Mouse (Mus musculus) forebrain, embryonic 14.5 days (tissue): ENCODE results near the gene Ap3m1. TPM values are rescaled to one million over a fixed set of nuclear protein-coding genes. Genes with fewer than 3 reads are reported as not detected.
"Not testable (repeated sequence)": the region's sequence is repeated elsewhere in the genome, so short reads cannot be mapped to it uniquely, and the experiment has no call there.

ENCODE experiments used
- ATAC-seq: fragments of 200-750 bp; cut with Nextera tagmentation; 2 replicates; pipeline ENCODE4 v1.8.0; 2017; ENCODE audit warnings: mild to moderate bottlenecking, moderate library complexity
- DNase-seq: peaks from one replicate; pipeline ENCODE4 v3.0.0-alpha.2; 2015; ENCODE audit warnings: low spot score
- H3K27ac ChIP-seq: fragments of 300-500 bp; sonication (generic); 2 replicates; pipeline ENCODE4 v1.5.1; 2014; ENCODE audit warnings: low read depth, mild to moderate bottlenecking, control low read depth, low read length, moderate library complexity
- H3K27me3 ChIP-seq: fragments of 300-500 bp; sonication (generic); replicated peaks from 2 replicates; pipeline ENCODE4 v1.6.1; 2014; ENCODE audit warnings: low read length, control low read depth, mixed read lengths; ENCODE audit not compliant: control insufficient read depth, insufficient read depth
- H3K36me3 ChIP-seq: fragments of 300-500 bp; sonication (generic); 2 replicates; pipeline ENCODE4 v1.6.1; 2014; ENCODE audit warnings: low read length, control low read depth; ENCODE audit not compliant: control insufficient read depth, insufficient read depth
- H3K4me1 ChIP-seq: fragments of 300-500 bp; sonication (generic); 2 replicates; pipeline ENCODE4 v1.6.1; 2014; ENCODE audit warnings: antibody characterized with exemption, low read length, control low read depth; ENCODE audit not compliant: control insufficient read depth, insufficient read depth
- H3K4me2 ChIP-seq: fragments of 300-500 bp; sonication (generic); 2 replicates; pipeline ENCODE4 v1.6.1; 2014; ENCODE audit warnings: mild to moderate bottlenecking, control low read depth, low read length
- H3K4me3 ChIP-seq: fragments of 300-500 bp; sonication (generic); 2 replicates; pipeline ENCODE4 v1.5.1; 2014; ENCODE audit warnings: low read depth, low read length, control low read depth
- H3K9ac ChIP-seq: fragments of 300-500 bp; sonication (generic); 2 replicates; pipeline ENCODE4 v1.6.1; 2014; ENCODE audit warnings: mild to moderate bottlenecking, low read length, control low read depth, moderate library complexity
- H3K9me3 ChIP-seq: fragments of 300-500 bp; sonication (generic); replicated peaks from 2 replicates; pipeline ENCODE4 v1.6.1; 2016; ENCODE audit warnings: low read length, control low read depth, mixed read lengths; ENCODE audit not compliant: control insufficient read depth
- WGBS: fragments of 180-500 bp; shearing (Covaris S2); extraction: QIAGEN DNeasy Blood & Tissue Kit; methylation state at CpG from one replicate; pipeline ENCODE4 v1.1.7; 2014; 5-methylcytosine and 5-hydroxymethylcytosine counted together
- polyA plus RNA-seq: library from polyadenylated mRNA; unstranded; fragments of >200 nt; fragmentation: Nextera tagmentation; extraction: Ambion mirVana; gene quantifications from 2 replicates; pipeline ENCODE4 v1.2.1, GENCODE M21; 2014

The Ap3m1 gene
- polyA plus RNA-seq = 139 and 145 TPM in 2 replicates

DNA sequence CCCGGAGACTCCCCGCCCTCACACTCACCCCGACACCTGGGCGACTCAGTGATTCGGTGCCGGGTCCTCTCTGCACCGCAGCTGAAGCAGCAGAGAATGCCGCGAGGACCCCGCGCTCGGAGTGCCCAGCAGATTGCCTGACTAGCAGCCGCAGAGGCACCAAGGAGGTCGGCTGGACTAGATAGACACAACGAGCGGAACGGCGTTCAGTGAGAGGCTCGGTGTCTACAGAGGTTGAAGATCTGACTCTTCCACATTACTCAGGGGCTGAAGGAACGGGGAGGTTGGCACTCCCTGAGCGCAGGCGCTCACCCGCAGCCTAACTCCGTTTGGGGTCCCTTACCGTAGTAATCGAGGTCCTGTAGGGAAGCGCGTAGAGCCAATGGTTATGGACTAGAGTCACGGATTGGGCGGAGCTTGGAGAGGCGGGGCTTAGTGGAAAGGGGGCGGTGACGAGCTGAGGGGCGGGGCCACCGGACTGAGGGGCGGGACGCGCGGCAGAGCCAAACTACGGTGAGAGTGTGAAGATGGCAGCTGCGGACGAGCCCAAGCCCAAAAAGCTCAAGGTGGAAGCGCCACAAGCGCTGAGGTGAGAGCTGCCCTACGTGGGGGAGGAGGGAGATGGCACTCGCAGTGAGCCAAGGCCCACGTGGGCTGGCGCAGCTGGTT is at the start of gene Ap3m1, which contains the start of gene Adk:
Ap3m1 (minus strand) TSS at position 397 of the 669 bp plus-strand sequence.
Adk (plus strand) TSS at position 463 of the 669 bp plus-strand sequence.
- H3K27me3 ChIP-seq = no peaks in the 10 kb centered on the region
- peak within 1 kb of the TSS; percentile 87 for H3K9ac ChIP-seq
- DNase-seq (peak; percentile 97), ATAC-seq (peak; percentile 98)
- peaks cover 9% of the 10 kb centered on the region for H3K4me1 ChIP-seq
- H3K27ac ChIP-seq = peak within 1 kb of the TSS; percentile 68
- WGBS = under 1% methylated on average over 48 of the region's 48 CpGs
- H3K4me3 ChIP-seq = peak within 1 kb of the TSS; percentile 92
- H3K4me2 ChIP-seq = peak within 1 kb of the TSS; percentile 60
- H3K36me3 ChIP-seq = no peaks in the 10 kb centered on the region
- no peaks in the 10 kb centered on the region for H3K9me3 ChIP-seq

DNA sequence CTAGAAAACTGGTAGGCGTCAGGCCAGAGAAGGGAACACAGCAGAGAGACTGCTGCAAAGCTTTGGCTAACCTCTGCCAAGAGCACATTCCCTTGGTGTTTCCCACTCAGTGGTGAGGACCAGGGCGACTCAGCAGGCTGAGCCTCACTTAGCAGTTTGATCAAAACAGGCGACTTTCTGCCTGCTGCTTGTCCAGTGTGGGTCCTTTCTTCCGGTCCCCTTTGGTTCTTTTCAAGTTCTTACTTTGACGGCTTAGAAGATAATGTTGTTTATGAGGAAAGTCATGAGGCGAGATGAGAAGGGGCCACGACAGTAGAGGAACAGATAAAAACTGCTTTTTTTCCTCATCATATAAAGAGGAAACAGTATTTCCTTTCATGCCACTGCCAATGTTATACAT is 49.3 kb upstream of the Ap3m1 start:
- H3K4me3 ChIP-seq = no peak overlapping the region
- 67% methylated on average over 7 of the region's 7 CpGs for WGBS
- H3K27ac ChIP-seq = no peak overlapping the region
- no peaks in the 10 kb centered on the region for H3K9me3 ChIP-seq
- no peak overlapping the region for H3K4me2 ChIP-seq
- no peak overlapping the region for H3K9ac ChIP-seq
- H3K4me1 ChIP-seq = no peaks in the 10 kb centered on the region
- H3K27me3 ChIP-seq = no peaks in the 10 kb centered on the region
- H3K36me3 ChIP-seq = no peaks in the 10 kb centered on the region
- DNase-seq (no peak), ATAC-seq (no peak)

DNA sequence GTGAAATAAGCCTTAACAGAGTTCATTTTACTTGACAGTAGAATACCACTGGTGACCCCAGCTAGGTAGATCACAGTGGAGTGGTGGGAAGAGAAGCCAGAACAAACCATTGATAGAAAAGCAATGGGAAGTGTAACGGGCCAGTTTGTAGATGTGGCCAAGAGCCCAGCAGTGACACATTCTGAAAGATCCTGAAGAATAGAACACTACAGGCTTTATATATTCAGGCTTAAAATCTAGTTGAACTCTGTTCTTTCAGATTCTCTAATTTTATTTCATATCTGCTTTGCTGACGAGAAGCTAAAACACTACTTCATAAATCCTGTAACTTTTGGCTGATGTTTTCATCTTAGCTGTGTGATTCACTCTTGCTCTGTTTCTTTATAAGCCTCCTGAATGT is 48.6 kb upstream of the Ap3m1 start:
- no peak for ATAC-seq

GRCm38 (mm10) chr14:21099371-21099770 is 47.1 kb upstream of the Ap3m1 start:
- Histone ChIP-seq H3K4me1 (no peaks in the 10 kb centered on the region), H3K9me3 (no peaks in the 10 kb centered on the region), H3K36me3 (no peaks in the 10 kb centered on the region), H3K9ac (no peak overlapping the region), H3K27me3 (no peaks in the 10 kb centered on the region), H3K4me3 (no peak overlapping the region), H3K4me2 (no peak overlapping the region), H3K27ac (no peak overlapping the region)
- WGBS = 80% methylated on average over 7 of the region's 7 CpGs
- ATAC-seq (no peak), DNase-seq (no peak)

More for the DNA sequence above, 48.6 kb upstream of the Ap3m1 start:
- Histone ChIP-seq H3K27me3 (no peaks in the 10 kb centered on the region), H3K9me3 (no peaks in the 10 kb centered on the region), H3K4me1 (no peaks in the 10 kb centered on the region), H3K27ac (no peak overlapping the region), H3K4me2 (no peak overlapping the region), H3K9ac (no peak overlapping the region), H3K36me3 (no peaks in the 10 kb centered on the region), H3K4me3 (no peak overlapping the region)
- DNase-seq = no peak
- WGBS = 68% methylated on average over 2 of the region's 2 CpGs

- 90% methylated on average over 4 of the region's 4 CpGs for whole genome bisulfite sequencing
- H3K4me3 ChIP-seq = no peak overlapping the region
- H3K27me3 ChIP-seq = no peaks in the 10 kb centered on the region
- H3K9me3 ChIP-seq = no peaks in the 10 kb centered on the region
- H3K9ac ChIP-seq = no peak overlapping the region
- H3K4me1 ChIP-seq = no peaks in the 10 kb centered on the region
- DNase-seq (no peak), ATAC-seq (no peak)
- H3K4me2 ChIP-seq = no peak overlapping the region
- 0 out of 2 replicates have a peak, but pooled peaks cover 3% of the 10 kb centered on the region for H3K36me3 ChIP-seq
- H3K27ac ChIP-seq = no peak overlapping the region
These were observed 44.4 kb upstream of the Ap3m1 start for GRCm38 (mm10) chr14:21096689-21097088.

- H3K27ac ChIP-seq = no peak overlapping the region
- no peak overlapping the region for H3K4me2 ChIP-seq
- H3K9me3 ChIP-seq = no peaks in the 10 kb centered on the region
- H3K4me3 ChIP-seq = no peak overlapping the region
- H3K36me3 ChIP-seq = 0 out of 2 replicates have a peak, but pooled peaks cover 3% of the 10 kb centered on the region
- H3K27me3 ChIP-seq = no peaks in the 10 kb centered on the region
- no peak for ATAC-seq
- no peak overlapping the region for H3K9ac ChIP-seq
- no peak for DNase-seq
- H3K4me1 ChIP-seq = no peaks in the 10 kb centered on the region
These were observed 44.0 kb upstream of the Ap3m1 start for GRCm38 (mm10) chr14:21096279-21096678.

GRCm38 (mm10) chr14:21094161-21094560 is 41.9 kb upstream of the Ap3m1 start:
- not testable (repeated sequence) for DNase-seq, H3K9me3 ChIP-seq, H3K27ac ChIP-seq, H3K27me3 ChIP-seq, H3K9ac ChIP-seq, H3K36me3 ChIP-seq, H3K4me2 ChIP-seq, ATAC-seq, H3K4me3 ChIP-seq, H3K4me1 ChIP-seq

DNA sequence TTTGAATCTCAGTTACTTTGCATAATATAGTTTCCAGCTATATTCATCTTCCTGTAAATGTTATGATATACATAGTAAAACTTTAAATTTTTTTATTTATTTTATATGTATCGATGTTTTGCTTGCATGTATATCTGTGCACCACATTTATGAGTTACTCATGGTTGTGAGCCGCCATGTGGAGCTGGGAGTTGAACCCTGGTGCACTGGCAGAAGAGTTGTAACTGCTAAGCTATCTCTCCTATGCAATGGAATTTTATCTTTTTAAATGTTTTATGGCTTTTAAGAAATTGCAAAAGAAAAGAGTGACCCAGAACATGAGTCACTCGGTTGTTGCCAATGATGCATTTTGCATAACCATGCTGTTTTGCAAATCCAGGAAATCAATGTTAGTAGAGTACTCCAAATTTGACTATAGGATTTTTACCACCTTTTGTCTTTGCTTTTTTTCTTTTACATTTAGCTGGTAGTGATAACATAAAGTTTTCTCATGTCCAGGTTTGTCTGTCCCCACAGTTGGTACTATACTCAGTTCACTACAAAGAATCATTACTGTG is 38.7 kb upstream of the Ap3m1 start:
- Histone ChIP-seq H3K9ac (no peak overlapping the region), H3K9me3 (no peaks in the 10 kb centered on the region), H3K27ac (no peak overlapping the region), H3K4me2 (no peak overlapping the region), H3K4me3 (no peak overlapping the region), H3K36me3 (0 out of 2 replicates have a peak, but pooled peaks cover 3% of the 10 kb centered on the region), H3K27me3 (no peaks in the 10 kb centered on the region), H3K4me1 (no peaks in the 10 kb centered on the region)
- 96% methylated on average over 3 of the region's 3 CpGs for WGBS
- DNase-seq (no peak), ATAC-seq (no peak)

DNA sequence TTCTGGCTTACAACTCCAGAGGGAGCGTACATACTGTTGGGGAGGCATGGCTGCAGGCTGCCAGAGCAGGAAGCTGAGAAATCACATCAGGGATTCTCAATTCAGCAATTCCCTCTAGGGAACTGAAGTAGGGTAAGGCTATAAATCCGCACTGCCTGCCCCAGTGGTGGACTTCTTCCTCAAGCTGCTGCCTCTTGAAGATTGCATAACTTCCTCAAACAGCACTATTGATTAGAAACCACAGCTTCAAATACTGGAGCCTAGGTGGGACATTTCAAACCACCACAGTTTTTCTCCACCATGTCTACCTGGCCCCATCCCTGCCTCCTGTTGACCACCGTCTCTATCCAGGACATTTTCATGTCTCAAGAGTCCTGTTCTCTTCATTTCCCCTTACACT is 38.1 kb upstream of the Ap3m1 start:
- H3K9me3 ChIP-seq = no peaks in the 10 kb centered on the region
- no peak overlapping the region for H3K4me3 ChIP-seq
- no peaks in the 10 kb centered on the region for H3K4me1 ChIP-seq
- no peak overlapping the region for H3K4me2 ChIP-seq
- ATAC-seq (no peak), DNase-seq (no peak)
- 86% methylated on average over 3 of the region's 3 CpGs for WGBS
- 0 out of 2 replicates have a peak, but pooled peaks cover 3% of the 10 kb centered on the region for H3K36me3 ChIP-seq
- no peaks in the 10 kb centered on the region for H3K27me3 ChIP-seq
- no peak overlapping the region for H3K27ac ChIP-seq
- H3K9ac ChIP-seq = no peak overlapping the region
